Mouse (Mus musculus) macrophage (primary cell): ENCODE data around the gene Atxn7l1. TPM values are rescaled to one million over a fixed set of nuclear protein-coding genes. Genes with fewer than 3 reads are reported as not detected.
"Not testable (repeated sequence)": the region's sequence is repeated elsewhere in the genome, so short reads cannot be mapped to it uniquely, and the experiment has no call there.

Source experiments
- H3K27ac ChIP-seq: fragments of 350-480 bp; formaldehyde crosslinking; 2 replicates; pipeline ENCODE4 v1.9.0; 2021
- H3K36me3 ChIP-seq: fragments of 350-480 bp; formaldehyde crosslinking; 2 replicates; pipeline ENCODE4 v1.9.0; 2021; ENCODE audit errors: inconsistent target
- H3K4me3 ChIP-seq: fragments of 350-480 bp; formaldehyde crosslinking; 2 replicates; pipeline ENCODE4 v1.9.0; 2021; ENCODE audit errors: inconsistent target
- H3K79me2 ChIP-seq: fragments of 350-480 bp; formaldehyde crosslinking; 2 replicates; pipeline ENCODE4 v1.9.0; 2021; ENCODE audit errors: inconsistent target
- WGBS: methylation state at CpG from one replicate; pipeline ENCODE4 v1.1.7; 2026; ENCODE audit warnings: inconsistent platforms; ENCODE audit not compliant: missing documents; 5-methylcytosine and 5-hydroxymethylcytosine counted together
- polyA plus RNA-seq: library from polyadenylated mRNA; stranded (reverse); fragments of 250-400 nt; gene quantifications from 3 replicates; pipeline ENCODE4 v1.2.4, GENCODE M21; 2018; ENCODE audit warnings: inconsistent platforms

Gene Atxn7l1
- polyA plus RNA-seq, 1 experiment from 2014 or later: 70.4 TPM

GRCm38 (mm10) chr12:33164019-33164418, 16.5 kb downstream of the Atxn7l1 start:
- 100% methylated on average over 5 of the region's 5 CpGs for WGBS
- not testable (repeated sequence) for H3K27ac ChIP-seq, H3K4me3 ChIP-seq
- H3K79me2 ChIP-seq: peaks cover 98% of the 10 kb centered on the region
- H3K36me3 ChIP-seq: peaks cover 14% of the 10 kb centered on the region; the same call in 1 of the 2 replicates

- Histone ChIP-seq H3K4me3 (no peak overlapping the region), H3K27ac (no peak overlapping the region), H3K36me3 (peaks cover 14% of the 10 kb centered on the region; the same call in 1 of the 2 replicates), H3K79me2 (peaks cover 98% of the 10 kb centered on the region)
- WGBS: 88% methylated on average over 7 of the region's 8 CpGs
Measured at GRCm38 (mm10) chr12:33166712-33167111, 19.2 kb downstream of the Atxn7l1 start.

GRCm38 (mm10) chr12:33167545-33167944, 20.1 kb downstream of the Atxn7l1 start:
- Histone ChIP-seq H3K27ac (no peak overlapping the region), H3K79me2 (peaks cover 98% of the 10 kb centered on the region), H3K4me3 (no peak overlapping the region), H3K36me3 (peaks cover 13% of the 10 kb centered on the region; the same call in 1 of the 2 replicates)
- 98% methylated on average over 5 of the region's 5 CpGs for WGBS

- Histone ChIP-seq H3K36me3 (0 out of 2 replicates have a peak, but pooled peaks cover 10% of the 10 kb centered on the region), H3K4me3 (no peak overlapping the region), H3K79me2 (peaks cover 98% of the 10 kb centered on the region), H3K27ac (no peak overlapping the region)
- WGBS: 88% methylated on average over 2 of the region's 2 CpGs
Measured at GRCm38 (mm10) chr12:33168491-33168890, 21.0 kb downstream of the Atxn7l1 start.

- Histone ChIP-seq H3K79me2 (peaks cover 98% of the 10 kb centered on the region), H3K4me3 (no peak overlapping the region), H3K27ac (peak overlapping the region; percentile 46), H3K36me3 (0 out of 2 replicates have a peak, but pooled peaks cover 10% of the 10 kb centered on the region)
- WGBS: 42% methylated on average over 11 of the region's 11 CpGs
Measured at GRCm38 (mm10) chr12:33169777-33170494, 22.4 kb downstream of the Atxn7l1 start.

GRCm38 (mm10) chr12:33170822-33171221, 23.3 kb downstream of the Atxn7l1 start:
- WGBS: 83% methylated on average over 7 of the region's 7 CpGs
- peak overlapping the region; percentile 46 for H3K27ac ChIP-seq
- H3K79me2 ChIP-seq: peaks cover 90% of the 10 kb centered on the region
- H3K4me3 ChIP-seq: no peak overlapping the region
- H3K36me3 ChIP-seq: 0 out of 2 replicates have a peak, but pooled peaks cover 1% of the 10 kb centered on the region

GRCm38 (mm10) chr12:33172926-33173325, 25.4 kb downstream of the Atxn7l1 start:
- Histone ChIP-seq H3K4me3 (no peak overlapping the region), H3K36me3 (no peaks in the 10 kb centered on the region), H3K79me2 (peaks cover 86% of the 10 kb centered on the region), H3K27ac (no peak overlapping the region)
- 86% methylated on average over 9 of the region's 9 CpGs for WGBS

- Histone ChIP-seq H3K4me3 (no peak overlapping the region), H3K79me2 (peaks cover 86% of the 10 kb centered on the region), H3K36me3 (no peaks in the 10 kb centered on the region), H3K27ac (no peak overlapping the region)
- 91% methylated on average over 8 of the region's 8 CpGs for WGBS
Measured at GRCm38 (mm10) chr12:33173720-33174141, 26.2 kb downstream of the Atxn7l1 start.

- no peak overlapping the region for H3K27ac ChIP-seq
- H3K4me3 ChIP-seq: no peak overlapping the region
- no peaks in the 10 kb centered on the region for H3K36me3 ChIP-seq
- H3K79me2 ChIP-seq: peaks cover 86% of the 10 kb centered on the region
- 96% methylated on average over 7 of the region's 7 CpGs for WGBS
Measured at GRCm38 (mm10) chr12:33174171-33174570, 26.7 kb downstream of the Atxn7l1 start.

GRCm38 (mm10) chr12:33174675-33175357, 27.3 kb downstream of the Atxn7l1 start:
- H3K4me3 ChIP-seq: no peak overlapping the region
- 83% methylated on average over 10 of the region's 10 CpGs for WGBS
- H3K36me3 ChIP-seq: no peaks in the 10 kb centered on the region
- no peak overlapping the region for H3K27ac ChIP-seq
- peaks cover 86% of the 10 kb centered on the region for H3K79me2 ChIP-seq

- Histone ChIP-seq H3K27ac (no peak overlapping the region), H3K79me2 (peaks cover 88% of the 10 kb centered on the region), H3K36me3 (no peaks in the 10 kb centered on the region), H3K4me3 (peak overlapping the region; percentile 7; the same call in 1 of the 2 replicates)
- 32% methylated on average over 21 of the region's 25 CpGs for WGBS
Measured at GRCm38 (mm10) chr12:33175621-33176554, 28.4 kb downstream of the Atxn7l1 start.

GRCm38 (mm10) chr12:33176555-33176900, 29.0 kb downstream of the Atxn7l1 start:
- Histone ChIP-seq H3K4me3 (peak overlapping the region; percentile 7; the same call in 1 of the 2 replicates), H3K36me3 (no peaks in the 10 kb centered on the region), H3K27ac (no peak overlapping the region), H3K79me2 (peaks cover 88% of the 10 kb centered on the region)
- 73% methylated on average over 5 of the region's 5 CpGs for WGBS

- WGBS: 96% methylated on average over 2 of the region's 2 CpGs
- H3K36me3 ChIP-seq: no peaks in the 10 kb centered on the region
- H3K79me2 ChIP-seq: peaks cover 91% of the 10 kb centered on the region
Measured at GRCm38 (mm10) chr12:33180421-33180820, 32.9 kb downstream of the Atxn7l1 start.

GRCm38 (mm10) chr12:33181875-33182274, 34.4 kb downstream of the Atxn7l1 start:
- Histone ChIP-seq H3K27ac (no peak overlapping the region), H3K79me2 (peaks cover 98% of the 10 kb centered on the region), H3K4me3 (no peak overlapping the region), H3K36me3 (no peaks in the 10 kb centered on the region)
- WGBS: 92% methylated on average over 4 of the region's 4 CpGs

More at GRCm38 (mm10) chr12:33180421-33180820, 32.9 kb downstream of the Atxn7l1 start:
- H3K4me3 ChIP-seq: no peak overlapping the region
- H3K27ac ChIP-seq: no peak overlapping the region
